Mouse (Mus musculus) adrenal gland, adult (tissue): Measurements from ENCODE around the gene Cep131.

Experiments used
- DNase-seq, 2 experiments: peaks; one replicate each; pipeline ENCODE4 v3.0.0; 2022 to 2023; ENCODE audit warnings: low spot score in 1 of 2; ENCODE audit not compliant: inconsistent age in 2 of 2

Cep131 gene

DNA sequence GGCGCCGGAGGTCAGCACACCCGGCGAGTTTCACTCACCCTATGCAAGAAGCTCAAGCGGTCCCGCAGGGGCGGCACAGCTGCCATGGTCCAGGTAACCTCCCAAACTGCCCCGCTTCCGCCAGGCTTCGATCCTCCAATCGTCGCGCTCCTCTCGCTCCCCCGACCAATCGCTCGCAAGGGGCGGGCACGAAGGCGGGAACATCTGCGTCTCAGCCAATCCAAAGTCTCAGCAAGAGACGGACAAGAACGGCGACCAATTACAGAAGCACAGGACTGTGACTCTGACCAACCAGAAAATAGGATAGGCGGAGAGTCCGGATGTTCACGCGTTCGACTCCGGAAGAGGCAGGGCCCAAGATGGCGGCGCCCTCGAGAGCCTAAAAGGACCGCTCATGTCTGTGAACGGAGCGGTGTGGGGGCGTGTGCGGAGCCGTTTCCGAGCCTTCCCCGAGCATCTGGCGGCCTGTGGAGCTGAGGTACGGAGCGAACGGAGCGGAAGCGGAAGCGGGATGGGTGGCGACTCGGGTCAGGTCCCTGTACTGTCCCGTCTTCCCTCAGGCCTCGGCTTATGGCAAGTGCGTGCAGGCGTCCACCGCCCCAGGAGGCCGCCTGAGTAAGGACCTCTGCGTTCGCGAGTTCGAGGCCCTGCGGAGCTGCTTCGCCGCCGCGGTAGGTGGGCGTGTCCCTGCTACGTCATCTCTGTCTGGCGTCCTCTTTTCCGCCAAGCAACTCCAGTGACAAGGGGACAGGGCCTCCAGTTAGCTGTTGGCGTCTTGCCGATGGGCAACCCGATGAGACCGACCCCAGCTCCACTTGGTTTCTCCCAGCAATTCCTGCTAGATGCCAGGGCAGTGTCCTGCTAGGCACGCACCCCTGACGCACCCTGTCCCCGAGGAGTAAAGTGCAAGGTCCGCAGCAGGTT lies 12.2 kb upstream of the Cep131 start, which contains the start of the genes Tepsin and Ndufaf8:
Gene Tepsin (minus strand): TSS at position 144 of the 924 bp plus-strand sequence.
Gene Ndufaf8 (plus strand): TSS at position 341 of the 924 bp plus-strand sequence.
- DNase-seq, result peak; percentile 99 to 100

DNA sequence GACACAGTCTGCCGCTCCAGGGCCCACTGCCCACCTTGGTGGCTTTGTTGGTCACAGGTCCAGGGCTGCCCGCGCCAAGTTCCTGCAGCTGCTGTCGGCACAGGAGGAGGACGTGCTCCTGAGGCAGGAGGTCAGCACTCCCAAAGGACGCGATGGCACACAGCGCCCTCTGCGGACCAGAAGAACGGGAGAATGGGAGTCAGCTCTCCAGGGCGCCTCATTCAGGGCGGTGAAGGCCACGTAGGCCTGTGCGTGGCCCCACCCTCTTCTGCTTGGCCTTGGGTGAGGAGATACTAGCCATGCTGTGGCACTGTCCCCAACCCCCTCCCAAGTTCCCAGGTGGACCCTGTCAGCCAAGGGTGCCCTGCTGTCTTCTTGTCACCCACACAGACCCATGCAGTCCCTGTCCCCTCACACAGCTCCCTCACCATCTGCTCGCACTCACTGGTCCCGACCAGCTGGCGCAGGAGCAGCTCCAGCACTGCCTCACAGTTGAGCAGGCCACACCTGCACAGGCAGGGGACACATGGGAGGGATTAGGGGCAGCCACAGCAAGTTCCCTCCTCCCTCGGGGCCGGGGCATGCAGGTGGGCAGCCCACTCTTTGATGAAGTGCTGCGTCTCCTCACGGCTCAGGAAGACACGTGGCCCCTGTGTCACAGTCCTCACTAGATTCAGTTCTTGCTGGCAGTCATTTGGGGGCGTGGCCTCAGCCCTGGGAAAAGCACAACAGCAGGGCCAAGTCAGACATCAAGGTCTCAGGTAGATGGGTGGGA lies 6.4 kb upstream of the Cep131 start:
- DNase-seq, result peak; percentile 83 to 93

DNA sequence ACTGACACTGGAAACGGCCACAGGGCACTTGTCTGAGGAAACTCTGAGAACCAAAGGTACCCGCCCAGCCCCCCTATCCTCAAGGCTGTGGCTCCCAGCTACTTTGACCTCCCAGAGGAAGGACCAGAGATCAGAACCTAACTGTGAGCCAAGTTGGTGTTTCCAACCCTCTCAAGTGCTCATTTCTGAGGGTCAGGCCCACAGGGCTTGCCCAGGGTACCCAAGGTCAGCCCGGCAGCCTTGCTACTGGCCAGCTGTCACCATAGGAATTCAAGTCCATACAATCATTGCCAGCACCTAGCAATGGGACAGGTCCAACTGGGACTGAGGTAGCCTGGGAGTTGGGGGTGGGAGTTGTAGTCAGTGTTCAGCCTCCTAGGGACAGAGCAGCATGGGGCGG lies 4.0 kb upstream of the Cep131 start:
- peak in 1 of 2 experiments; percentile 64 for DNase-seq

DNA sequence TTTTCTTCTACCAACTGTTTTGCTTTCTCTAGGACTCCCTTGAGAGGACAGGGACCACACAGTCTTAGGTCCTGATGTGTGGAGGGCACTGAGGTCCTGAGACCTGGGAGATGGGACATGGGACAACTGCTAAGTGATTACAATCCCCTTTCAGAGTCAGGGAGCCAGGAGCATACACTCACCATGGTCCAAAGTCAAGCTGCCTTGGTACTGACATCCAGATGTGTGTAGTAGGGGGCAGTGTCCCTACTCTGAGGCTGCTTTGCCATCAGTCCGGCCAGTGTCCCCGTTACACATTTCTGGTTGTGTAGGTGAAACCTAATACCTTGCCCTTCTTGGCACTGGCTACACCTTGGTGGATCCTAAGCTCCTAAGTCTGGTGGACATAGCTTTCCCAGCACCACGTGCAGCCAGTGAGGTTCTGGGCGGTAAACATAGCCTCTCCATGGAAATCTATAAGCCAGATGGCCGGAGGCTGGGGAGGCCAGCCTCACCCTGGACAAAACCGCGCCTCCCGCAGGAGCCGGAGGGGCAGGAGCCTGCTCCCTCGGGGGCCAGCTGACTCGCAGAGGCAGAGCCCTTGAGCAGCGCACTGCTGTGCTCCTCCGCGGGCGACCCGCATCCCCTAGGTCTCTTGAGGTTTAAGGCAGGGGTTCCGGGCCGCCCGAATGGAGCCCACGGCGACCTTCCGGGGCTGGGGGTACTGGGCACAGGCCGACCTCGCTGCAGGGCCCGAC lies 568 bp downstream of the Cep131 start:
- DNase-seq, result peak in 1 of 2 experiments; percentile 81

DNA sequence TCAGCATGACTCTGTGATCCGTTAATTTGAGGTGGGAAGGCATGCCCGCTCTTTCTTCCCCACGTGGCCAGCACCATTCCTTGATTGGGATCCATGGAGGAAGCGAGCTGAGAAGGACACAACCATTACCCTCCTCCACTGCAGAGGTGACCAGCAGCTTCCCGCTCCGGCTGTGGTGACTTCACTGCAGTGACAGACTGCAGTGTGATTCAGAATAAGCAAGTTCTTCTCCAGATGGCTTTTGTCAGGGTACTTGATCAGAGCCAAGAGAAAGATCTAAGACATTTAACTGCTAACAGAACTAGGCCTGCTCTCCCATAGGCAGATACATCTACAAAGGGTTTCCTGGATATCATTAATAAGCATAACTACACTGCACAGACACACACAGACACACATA lies 6.3 kb downstream of the Cep131 start:
- no peak for DNase-seq

DNA sequence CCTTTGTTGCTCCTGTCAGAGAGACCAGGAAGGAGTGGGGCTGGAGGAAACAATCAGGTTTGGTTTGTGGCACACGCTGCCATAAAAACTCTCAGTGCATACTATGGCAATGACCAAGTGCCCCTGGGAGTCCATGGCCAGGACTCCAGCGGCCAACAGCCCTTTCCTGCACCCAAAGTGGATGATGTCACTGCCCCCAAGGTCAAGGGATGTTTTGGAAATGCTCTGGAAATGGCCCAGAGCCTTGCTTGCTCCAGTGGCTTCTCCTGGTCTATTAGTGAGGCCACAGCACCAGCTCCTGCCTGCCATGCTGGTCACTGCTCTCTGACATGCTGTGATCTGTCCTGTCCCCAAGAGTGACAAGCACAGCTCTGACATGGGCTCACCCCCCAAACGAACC lies 10.4 kb downstream of the Cep131 start:
- DNase-seq, result peak; percentile 90 to 96

DNA sequence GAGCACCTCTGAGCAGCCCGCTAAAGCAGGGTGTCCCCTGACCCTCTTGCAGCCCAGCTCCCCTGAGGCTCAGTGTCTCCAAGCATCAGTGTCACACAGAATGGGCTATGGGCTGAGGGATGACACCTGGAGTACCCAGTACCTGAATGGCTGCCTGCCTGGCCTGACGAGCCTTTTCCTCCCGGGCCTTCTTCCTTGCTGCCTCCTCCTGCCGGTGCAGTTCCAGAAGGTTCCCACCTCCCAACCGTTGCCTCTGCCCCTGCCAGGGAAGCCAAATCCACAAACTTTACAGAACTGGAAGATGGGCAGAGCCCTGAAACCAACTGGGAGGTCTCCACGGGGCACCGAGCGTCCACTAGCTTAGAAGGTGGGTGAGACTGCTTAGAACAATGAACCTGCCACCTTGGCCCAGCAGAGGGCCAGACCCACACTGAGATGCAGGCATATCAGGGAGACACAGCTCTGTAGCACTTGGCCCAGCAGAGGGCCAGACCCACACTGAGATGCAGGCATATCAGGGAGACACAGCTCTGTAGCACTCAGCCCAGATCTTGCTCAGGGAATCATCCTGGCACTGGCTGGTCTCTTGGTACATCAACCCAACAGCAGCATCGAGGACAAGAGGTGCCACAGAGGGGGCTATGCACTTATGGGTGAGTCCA lies 13.5 kb downstream of the Cep131 start:
- DNase-seq, result no peak

DNA sequence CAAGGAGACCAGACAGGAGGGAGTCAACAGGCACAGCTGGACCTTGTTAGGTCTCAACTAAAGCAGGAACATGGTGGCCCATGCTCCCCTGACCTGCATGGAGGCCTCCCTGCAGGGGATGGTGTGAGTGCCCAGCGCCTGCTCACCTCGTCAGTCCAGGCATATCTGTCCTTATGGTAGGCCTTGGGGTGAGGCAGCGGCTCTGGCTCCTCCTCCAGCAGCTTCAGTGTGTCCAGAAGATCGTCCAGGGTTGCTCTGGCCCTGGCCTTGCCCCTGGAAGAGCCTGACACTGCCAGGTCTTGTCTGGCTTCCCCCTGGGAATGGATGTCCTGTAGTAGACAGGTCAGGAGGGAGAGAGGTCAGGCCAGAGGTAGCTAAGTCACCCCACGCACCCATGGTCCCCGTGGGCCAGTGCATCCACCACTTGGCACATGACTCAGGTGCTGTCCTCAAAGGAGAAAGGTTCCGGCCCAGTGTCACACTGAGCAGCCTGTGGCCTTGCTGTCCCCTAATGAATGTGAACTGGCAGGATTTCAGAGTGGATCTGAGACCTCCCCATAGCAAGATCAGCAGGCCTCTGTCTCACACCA lies 14.8 kb downstream of the Cep131 start:
- DNase-seq, result peak; percentile 77 to 95

DNA sequence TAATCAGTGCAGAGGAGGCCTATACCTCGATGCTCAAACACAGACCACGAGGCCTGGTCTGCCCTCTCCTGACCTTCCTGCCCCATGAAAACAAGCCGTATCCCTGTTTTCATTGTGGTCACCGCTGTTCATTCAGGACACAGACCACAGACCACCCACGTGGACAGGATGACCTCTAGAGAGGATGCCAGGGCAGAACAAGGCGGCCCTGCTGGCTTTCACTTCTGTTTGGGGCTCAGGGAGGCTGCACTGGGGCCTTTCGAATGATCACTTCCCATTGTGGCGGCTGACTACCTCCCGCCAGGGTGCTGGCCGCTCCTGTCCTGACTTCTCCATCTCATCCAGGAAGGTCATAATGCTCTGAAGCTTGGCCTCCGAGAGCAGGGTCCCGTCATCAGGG lies 15.6 kb downstream of the Cep131 start:
- DNase-seq, result peak; percentile 52 to 75

DNA sequence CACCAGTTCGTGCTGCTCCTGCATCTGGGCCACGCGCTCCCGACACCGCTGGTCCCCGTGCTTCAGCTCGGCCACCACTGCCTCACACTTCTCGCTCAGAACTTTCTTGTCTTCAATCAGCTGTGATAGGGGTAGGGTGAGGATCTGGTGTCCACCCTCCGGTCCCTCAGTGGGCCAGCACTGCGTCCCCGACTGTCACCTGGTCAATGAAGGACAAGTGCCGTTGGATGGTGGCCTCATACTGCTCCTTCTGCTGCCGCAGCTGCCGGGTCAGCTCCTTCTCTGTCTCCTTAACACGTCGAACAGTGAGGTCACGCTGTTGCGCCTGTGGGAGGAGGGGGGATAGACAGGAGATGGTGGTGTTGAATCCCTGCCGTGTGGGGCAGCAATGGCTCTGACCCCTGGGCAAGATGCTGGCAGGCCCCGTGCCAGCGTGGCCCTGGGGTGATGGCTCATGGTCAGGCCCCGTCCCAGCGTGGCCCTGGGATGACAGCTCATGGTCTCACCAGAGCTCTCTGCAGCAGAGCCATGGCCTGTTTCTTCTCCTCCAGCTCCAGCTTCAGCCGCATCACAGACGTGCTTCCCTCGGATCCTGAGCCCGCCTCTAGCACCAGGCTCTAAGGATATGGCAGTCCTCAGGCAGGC lies 16.2 kb downstream of the Cep131 start:
- DNase-seq, result peak; percentile 84 to 92

DNA sequence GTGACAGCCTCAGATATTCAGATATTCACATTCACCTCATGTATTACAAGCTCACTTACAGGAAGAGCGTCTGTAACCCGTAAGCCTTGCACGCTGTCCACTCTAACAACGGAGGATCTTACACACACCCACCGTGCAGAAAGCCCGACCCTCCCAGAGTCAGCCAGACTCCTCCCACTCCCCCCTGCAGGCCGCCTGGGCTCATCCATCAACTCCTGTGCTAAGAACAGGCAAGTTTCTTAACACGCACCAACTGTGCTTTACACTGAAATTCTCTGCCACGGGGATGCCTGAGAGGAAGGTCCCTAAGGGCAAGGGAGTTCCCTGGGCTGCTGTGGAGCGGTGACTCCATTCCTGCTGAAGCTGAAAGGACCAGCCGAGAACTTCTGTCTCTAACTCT lies 17.4 kb downstream of the Cep131 start:
- no peak for DNase-seq

DNA sequence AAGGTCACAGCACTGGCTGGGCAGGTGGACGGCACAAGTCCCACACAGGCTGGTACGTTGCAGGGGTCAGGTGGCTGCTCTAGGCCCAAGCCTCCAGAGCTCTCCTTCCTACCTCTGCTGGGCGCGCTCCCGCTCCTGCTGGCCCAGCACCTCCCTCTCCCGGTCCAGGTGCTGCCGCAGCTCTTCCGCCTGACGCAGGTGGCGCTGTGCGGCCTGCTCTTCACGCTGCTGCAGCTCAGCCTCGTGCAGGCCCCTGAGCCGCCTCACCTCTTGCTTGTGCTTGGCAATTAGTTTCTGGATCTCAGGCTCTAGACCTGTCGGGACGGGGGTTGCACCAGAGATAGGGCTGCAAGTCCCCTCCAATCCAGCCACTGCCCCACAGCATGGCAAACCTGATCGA lies 18.8 kb downstream of the Cep131 start:
- peak in 1 of 2 experiments; percentile 40 for DNase-seq

DNA sequence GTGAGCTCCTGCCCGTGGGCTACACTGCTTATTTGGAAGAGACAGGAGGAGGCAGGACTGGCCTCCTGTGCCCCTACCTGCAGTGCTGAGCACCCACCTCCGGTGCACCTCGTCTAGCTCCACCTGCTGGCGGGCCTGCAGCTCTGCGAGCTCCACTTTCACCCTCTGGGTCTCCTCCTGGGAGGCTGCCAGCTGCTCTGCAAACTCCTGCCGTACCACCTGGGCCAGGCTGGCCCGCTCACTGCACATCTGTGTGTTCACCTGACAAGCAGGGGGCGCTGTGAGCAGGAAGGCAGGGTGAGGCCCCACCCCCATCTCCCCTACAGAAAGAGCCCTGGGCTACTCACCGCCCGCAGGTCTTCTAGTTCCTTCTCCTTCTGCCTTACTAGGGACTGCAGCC lies 21.3 kb downstream of the Cep131 start:
- DNase-seq, result peak; percentile 51 to 75

DNA sequence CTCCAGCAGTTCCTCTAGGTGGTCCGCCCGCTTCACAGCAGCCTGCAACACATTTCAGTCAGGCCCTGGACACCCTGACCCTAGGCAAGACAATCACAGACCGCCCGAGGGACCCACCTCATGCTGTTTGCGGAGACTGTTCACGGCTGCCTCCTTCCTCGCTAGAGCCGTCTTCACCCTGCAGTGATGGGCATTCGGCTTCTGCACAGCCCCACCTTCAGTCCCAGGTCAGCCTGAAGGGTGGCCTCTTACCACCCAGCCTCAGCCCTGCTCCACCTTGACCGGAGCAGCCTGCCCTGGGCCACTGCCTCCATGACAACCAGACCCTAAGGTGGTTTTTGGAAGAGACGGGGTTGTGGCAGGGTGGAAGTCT lies 22.0 kb downstream of the Cep131 start:
- no peak for DNase-seq

DNA sequence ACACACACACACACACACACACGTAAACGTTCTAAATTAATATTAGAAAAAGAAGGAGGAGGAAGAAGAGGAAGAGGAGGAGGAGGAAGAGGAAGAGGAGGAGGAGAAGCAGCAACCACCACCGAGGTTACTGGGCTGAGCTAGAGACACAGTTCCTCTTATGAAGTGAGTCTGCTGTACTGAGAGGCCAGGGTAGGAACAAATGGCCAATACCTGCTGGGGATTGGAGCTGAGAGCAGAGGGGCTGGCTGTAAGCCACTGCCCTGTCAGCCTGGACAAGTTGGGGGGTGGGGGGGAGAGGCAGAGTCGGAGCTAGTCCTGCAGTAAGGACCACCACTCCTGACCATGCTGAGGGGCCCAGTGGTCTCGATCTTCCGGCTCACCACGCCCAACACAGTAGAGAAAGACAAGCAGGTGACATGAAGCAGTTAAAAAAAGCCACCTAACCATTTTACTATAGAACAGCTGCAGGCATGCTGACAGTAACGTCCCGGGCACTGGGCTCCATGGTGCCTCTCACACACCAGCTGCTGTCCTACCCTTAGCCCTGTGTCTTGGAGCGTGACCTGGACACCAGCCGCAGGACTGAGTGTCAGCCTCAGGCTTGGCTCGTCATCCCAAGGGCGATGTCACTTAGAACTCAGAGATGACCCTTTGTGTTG lies 22.5 kb downstream of the Cep131 start:
- DNase-seq, result no peak

DNA sequence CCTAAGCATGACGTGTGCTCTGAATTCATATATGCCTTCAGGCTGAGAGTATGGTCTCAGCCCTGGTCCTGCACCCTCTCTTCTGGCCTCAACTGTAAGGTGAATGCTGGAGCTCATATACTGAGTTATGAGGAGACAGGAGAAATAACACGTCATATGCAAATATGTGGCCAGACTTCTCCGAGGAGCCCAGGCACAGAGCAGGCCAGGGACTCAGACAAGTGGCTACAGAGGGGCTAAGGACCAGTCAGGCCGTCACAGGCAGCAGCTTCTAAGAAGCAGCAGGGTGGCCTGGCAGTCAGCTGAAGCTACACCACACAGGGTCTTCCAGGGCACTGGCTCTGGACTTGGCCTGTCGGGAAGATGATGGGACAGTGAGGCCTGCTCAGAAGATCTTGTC lies 23.3 kb downstream of the Cep131 start:
- no peak for DNase-seq

DNA sequence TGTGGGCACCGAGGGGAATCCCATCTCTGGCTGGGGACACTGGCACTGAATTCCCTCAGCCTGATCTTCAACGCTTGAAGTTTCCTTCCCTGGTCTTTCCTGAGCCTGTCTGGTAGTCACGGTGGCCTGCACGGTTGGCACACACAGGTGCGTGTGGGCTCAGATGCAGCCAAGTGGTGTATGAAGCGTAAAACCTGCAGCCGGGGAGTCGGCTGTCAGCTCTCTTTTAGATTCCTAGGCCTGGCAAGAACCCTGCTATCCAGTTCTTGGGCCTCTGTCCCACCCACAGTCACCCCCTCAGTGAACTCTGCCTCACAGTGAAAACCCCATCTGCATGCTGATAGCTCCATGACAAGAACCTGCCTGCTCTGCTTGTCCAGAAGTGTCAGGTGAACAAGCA lies 26.0 kb downstream of the Cep131 start:
- DNase-seq, result peak in 1 of 2 experiments; percentile 43

DNA sequence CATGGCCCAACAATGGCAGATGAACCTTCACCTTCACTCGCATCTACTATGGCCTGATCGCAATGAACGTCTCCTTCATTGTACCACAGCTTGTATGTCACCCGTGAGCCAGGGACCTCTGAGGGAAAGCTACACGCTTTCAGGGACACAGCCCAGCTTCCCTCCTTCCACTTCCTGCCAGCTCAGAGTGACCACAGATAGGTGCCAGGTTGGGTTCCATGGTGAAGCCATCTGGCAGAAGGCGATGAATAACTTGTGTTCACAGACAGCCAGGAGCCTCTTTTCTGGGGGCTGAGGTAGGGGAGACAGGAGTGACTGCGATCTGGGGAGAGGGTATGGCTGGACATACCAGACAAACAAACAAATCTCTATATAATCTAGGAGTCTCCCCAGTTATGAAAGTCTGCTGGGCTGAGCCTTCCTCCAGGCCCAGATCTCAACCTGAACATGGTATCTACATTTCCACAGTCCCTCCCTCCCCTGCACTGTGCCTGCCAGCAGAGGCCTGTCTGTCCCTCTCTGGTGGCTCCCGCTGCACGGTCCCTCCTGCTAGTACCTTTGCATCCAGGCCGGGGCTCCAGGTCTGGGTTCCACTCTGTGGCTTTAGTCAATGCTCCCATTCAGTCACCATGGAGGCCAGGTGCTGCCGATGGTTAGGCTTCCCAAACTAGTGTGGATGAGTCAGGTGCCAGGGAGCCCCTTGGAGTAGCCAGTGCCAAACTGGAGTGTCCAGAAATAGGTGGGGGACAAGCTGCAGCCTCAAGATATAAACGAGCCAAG lies 30.5 kb downstream of the Cep131 start:
- no peak for DNase-seq

DNA sequence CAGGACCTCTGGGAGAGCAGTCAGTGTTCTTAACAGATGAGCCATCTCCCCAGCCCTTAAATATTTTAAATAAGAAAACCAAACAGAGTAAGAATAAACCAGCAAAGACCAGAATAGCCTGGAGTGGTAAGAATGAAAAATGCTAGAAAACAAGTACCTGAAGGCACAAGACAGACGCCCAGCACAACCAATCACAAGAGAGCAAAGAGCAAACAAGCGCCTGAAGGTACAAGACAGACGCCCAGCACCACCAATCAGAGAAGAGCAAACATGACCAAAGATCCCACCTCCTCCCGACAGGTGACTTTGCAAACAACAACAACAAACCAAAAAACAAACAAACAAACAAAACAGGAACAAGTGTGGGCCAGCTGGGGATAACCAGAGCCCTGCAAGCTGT lies 32.8 kb downstream of the Cep131 start:
- DNase-seq, result no peak
